Mouse (Mus musculus): ENCODE measurements around the gene Itm2c.

Itm2c gene

DNA sequence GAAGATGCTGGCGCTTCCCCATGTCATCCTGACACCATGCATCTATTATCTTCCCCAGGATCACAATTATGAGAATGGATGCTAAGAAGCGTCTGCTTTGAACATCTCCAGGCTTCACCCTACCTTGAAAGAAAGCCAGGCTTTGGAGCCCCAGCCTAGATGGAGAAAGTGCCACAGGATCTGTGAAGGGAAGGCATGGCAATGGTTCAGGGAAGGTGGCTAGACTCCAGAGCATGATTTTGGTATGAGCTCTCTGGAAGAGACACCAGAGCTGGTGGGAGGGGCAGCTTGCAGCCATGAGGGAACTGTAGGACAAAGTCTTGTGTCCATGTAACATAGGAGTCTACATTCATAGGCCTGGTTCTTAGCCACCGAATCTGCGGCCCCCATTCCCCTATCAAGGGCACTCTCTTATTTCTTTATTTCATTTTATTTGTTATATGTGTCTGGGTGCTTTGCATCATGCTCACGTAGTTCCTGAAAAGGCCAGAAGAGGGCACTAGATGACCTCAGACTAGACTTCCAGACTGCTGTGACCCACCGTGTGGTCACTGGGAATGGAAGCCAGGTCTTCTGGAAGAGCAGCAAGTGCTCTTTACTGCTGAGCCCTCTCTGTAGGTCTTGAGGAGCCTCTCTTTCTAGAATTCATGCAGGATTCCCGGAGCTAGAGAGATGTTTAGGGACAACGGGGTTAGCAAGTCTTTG, 41.2 kb downstream of the Itm2c start:
- peak; percentile 49 to 75 for DNase-seq

DNA sequence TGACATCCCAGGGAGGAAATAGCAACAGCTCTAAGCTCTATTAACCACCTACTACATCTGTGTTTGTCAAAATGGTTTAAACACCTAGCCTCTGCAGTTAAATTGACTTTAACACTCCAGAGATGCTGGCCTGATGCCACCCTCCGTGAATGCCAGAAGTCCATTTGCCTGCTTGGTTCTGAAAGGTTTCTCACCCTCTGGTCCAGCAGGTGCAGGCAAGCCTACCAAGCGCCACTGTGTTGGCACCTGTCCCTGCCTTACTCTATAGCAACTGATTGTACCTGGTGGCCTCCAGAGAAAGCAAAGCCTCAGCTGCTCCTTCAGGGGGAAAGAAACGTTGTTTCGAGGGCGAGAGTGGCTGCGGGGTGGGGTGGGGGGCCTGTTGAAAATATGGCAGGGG, 42.2 kb downstream of the Itm2c start:
- DNase-seq, result peak in 1 of 2 experiments; percentile 47

DNA sequence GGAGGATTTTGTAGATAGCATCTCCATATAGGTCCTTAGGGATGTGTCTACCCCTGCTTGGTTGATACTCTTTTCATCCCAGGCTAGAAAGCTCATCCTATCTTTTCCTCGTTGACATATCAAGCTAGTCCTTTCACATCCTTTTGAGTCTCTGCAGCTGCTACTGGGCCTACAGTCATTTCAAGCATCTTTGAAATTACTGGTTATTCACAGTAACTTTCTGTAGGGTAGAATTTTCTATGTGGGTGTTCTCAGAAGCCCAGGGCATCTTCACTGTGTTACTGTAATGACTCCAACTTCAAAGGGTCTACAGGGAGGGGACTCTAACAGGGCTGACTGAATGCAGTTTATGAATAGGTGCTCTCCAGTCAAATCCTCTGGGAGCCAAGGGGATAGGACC, 43.2 kb downstream of the Itm2c start:
- DNase-seq, result no peak

- DNase-seq, result no peak
Measured at GRCm38 (mm10) chr1:85942318-85942717, 48.2 kb downstream of the Itm2c start.

DNA sequence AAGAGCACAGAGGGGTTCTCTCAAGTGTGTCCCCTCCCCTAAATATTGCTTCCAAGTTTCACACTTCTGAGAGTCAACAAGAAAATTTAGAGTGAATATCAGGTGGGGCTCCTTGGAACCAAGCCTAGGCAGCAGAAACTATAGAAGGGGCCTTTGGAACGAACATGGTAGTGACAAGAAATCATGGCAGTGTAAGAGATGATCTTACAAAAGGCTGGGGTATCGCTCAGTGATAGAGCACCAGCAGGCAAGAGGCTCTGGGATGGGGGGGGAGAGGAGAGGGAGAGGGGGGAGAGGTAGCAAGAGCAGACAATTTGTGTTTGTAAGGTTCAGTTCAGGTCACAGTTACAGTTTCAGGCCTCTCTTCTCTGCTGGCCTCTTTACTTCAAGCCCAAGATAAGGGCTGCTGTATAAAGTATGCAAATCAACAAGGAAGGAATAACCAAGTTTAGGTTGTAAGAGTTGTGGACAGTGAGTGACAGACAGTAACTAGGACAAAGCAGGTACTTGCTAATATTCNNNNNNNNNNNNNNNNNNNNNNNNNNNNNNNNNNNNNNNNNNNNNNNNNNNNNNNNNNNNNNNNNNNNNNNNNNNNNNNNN, 55.1 kb downstream of the Itm2c start:
- no peak for DNase-seq

DNA sequence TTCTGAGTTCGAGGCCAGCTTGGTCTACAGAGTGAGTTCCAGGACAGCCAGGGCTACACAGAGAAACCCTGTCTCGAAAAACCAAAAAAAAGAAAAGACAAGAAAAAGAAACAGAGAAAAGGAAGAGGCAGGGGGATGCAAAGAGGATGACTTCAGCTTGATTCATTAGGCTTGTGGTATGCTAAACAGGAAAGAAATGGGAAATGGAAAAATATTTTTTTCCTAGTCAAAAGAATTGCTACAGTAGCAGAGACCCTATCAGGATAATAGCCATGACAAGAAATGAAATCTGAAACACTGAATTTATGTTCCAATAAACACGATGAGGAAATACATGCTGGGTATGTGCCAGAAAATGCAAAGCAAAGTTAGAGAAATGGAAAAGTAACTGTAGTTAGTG, 61.1 kb downstream of the Itm2c start:
- no peak for DNase-seq

GRCm38 (mm10) chr1:85957290-85957689, 63.2 kb downstream of the Itm2c start:
- DNase-seq, result no peak

DNA sequence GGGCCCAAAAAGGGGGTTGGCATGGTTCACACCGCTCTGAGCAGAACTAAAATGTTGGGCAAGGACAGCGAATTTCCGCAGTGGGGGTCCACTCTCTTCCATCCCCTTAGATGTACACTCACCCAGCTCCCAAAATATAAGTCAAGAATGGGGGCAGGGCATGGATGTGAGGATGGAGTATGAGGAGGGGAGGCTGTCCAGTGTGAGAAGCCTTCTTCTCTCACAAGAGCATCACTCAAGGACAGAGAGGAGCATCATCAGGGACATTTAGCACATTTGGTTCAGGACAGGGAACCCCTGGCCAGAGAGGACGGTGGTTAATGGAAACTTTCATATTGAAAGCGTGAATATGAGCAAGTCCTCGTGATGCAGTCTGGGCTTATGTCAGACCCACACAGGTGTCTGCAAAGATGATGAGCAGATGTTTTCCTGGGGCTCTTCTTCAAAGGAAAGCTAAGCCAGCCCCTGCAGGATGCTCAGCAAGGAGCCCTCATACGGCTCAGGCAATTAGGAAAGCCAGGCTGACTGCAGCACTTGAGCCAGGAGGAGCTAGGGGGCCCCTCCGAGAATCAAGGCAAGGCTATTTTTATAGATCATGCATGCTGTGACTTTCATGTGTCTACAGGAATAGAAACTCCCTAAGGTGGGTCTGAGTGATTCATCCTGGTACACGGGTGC, 64.0 kb downstream of the Itm2c start:
- no peak for DNase-seq

Data from cerebellum, postnatal 25 days (tissue).